Mouse (Mus musculus) lung, embryonic 16.5 days (tissue): ENCODE results near the gene Nbr1. TPM values are rescaled to one million over a fixed set of nuclear protein-coding genes. Genes with fewer than 3 reads are reported as not detected.
"Not testable (repeated sequence)": the region's sequence is repeated elsewhere in the genome, so short reads cannot be mapped to it uniquely, and the experiment has no call there.

Source experiments
- ATAC-seq: fragments of 200-750 bp; cut with Nextera tagmentation; 2 replicates; pipeline ENCODE4 v1.8.0; 2017; ENCODE audit warnings: low read depth, mild to moderate bottlenecking, moderate library complexity
- H3K27ac ChIP-seq: fragments of 300-500 bp; sonication (generic); 2 replicates; pipeline ENCODE4 v1.5.1; 2014; ENCODE audit warnings: mild to moderate bottlenecking, control low read depth, low read length
- H3K27me3 ChIP-seq: fragments of 300-500 bp; sonication (generic); 2 replicates; pipeline ENCODE4 v1.6.1; 2014; ENCODE audit warnings: low read depth, low read length, mixed read lengths; ENCODE audit not compliant: control insufficient read depth, insufficient read depth
- H3K36me3 ChIP-seq: fragments of 300-500 bp; sonication (generic); 2 replicates; pipeline ENCODE4 v1.6.1; 2014; ENCODE audit warnings: low read length; ENCODE audit not compliant: control insufficient read depth, insufficient read depth
- H3K4me1 ChIP-seq: fragments of 300-500 bp; sonication (generic); replicated peaks from 2 replicates; pipeline ENCODE4 v1.6.1; 2014; ENCODE audit warnings: low read length, mixed read lengths; ENCODE audit not compliant: control insufficient read depth, insufficient read depth
- H3K4me2 ChIP-seq: fragments of 300-500 bp; sonication (generic); 2 replicates; pipeline ENCODE4 v1.6.1; 2014; ENCODE audit warnings: low read depth, low read length, control low read depth
- H3K4me3 ChIP-seq: fragments of 300-500 bp; sonication (generic); 2 replicates; pipeline ENCODE4 v1.5.1; 2014; ENCODE audit warnings: mild to moderate bottlenecking, low read length, control low read depth
- H3K9ac ChIP-seq: fragments of 300-500 bp; sonication (generic); 2 replicates; pipeline ENCODE4 v1.6.1; 2014; ENCODE audit warnings: low read length, control low read depth
- H3K9me3 ChIP-seq: fragments of 300-500 bp; sonication (generic); 2 replicates; pipeline ENCODE4 v1.6.1; 2016; ENCODE audit warnings: low read length; ENCODE audit not compliant: control insufficient read depth
- WGBS: fragments of 180-500 bp; shearing (Covaris S2); extraction: QIAGEN DNeasy Blood & Tissue Kit; methylation state at CpG from one replicate; pipeline ENCODE4 v1.1.7; 2014; 5-methylcytosine and 5-hydroxymethylcytosine counted together
- polyA plus RNA-seq: library from polyadenylated mRNA; unstranded; fragments of >200 nt; fragmentation: Nextera tagmentation; extraction: Ambion mirVana; gene quantifications from 2 replicates; pipeline ENCODE4 v1.2.1, GENCODE M21; 2015

Gene Nbr1
- polyA plus RNA-seq, 1 experiment from 2014 or later, result 77.7 TPM

DNA sequence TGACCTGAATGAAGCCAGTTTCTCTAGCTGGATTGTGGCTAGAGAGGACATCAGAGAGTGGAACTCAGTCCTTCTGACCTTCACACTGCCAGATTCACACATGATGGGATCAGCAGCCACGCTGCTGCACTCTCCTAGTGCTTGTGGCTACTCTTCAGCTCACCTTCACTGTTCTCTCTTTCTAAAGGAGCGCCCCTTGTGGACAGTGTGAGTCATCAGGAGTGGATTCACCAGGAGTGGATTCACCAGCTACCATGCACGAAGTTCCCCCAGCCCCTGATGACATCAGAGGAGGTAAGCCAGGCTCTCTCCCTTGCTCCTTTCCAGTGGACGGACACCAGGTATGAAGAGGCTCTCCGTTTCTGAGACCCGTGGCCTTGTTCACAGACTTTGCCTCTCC is 24.2 kb downstream of the Nbr1 start:
- H3K4me2 ChIP-seq, result no peak overlapping the region
- no peak overlapping the region for H3K9ac ChIP-seq
- WGBS, result 75% methylated on average over 6 of the region's 6 CpGs
- no peak for ATAC-seq
- peaks cover 63% of the 10 kb centered on the region for H3K36me3 ChIP-seq
- no peaks in the 10 kb centered on the region for H3K27me3 ChIP-seq
- H3K27ac ChIP-seq, result no peak overlapping the region
- no peaks in the 10 kb centered on the region for H3K9me3 ChIP-seq
- H3K4me1 ChIP-seq, result no peaks in the 10 kb centered on the region
- H3K4me3 ChIP-seq, result no peak overlapping the region

DNA sequence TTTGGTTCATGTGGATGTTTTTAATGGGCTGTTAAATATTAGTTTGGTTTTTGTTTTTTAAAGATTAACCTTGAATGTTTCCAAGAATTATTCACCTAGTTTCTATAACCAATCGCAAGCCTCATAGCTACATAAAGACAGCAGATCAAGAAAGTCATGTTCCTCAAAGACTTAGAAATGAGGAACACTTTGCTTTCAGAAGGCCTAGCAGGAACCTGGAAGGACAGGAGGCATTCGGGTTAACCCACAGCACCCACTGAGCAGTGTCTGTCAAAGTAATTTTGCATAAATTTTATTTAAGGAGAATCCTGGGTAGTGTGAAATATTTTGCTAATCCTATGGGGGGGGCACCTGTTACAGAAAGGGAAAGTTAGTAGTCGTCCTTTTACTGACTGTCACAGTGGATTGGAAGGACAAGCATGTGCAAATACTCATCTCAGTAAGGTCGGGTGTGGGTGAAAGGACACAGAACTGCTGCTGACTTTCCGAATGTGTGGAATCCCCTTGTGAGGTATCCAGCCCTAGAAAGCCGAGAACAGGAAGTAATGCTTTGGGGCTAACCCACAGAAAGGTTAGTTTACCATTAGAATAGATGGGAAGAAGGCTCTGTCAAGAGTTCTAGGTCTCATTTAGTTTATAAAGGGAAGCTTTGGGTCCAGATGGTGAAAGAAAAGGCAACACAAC is 29.3 kb downstream of the Nbr1 start:
- WGBS, result 59% methylated on average over 6 of the region's 6 CpGs
- peaks cover 25% of the 10 kb centered on the region for H3K36me3 ChIP-seq

DNA sequence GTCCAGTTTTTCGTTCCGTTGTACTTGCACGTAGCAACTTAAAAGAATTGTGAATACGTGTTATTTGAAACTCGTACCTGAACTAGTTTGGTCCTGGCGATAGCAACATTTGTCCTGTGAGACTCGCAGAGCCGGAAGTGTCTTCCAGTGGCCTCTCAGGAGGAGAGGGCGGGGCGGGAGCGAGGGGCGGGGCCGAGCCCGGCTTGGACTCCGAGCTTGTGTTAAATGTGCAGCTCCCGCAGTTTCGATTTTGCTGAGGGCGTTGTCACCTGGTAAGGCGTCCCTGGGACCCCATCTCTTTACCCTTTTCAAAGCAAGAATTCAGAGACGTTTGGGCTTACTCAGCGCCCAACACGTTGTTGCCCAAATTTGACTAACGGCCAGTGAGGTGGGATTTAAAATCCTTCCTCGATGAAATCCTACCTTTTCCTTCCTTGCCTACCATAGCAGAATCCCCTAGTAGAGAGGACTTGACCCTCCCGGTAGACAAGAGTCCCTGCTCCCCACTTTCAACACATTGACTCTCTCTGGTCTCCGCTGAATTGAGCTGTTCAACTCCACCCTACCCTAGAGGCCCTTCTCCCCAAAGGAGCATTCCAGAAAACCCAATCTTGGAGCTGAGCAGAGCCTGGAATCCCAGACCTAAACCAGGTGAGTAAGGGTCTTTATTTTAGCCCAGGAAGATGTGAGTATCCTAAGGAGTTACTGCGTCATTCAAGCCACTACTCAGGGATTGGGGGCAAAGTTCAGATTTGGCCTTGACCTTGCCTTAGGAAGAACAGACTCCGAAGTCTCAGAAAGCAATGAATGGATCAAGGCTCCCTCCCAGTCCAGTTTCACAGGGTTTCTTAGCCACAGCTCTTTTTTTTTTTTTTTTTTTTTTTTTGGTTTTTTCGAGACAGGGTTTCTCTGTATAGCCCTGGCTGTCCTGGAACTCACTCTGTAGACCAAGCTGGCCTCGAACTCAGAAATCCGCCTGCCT is 30.4 kb downstream of the Nbr1 start, which contains the start of gene Tmem106a:
Gene Tmem106a (plus strand): TSS at position 189 of the 982 bp plus-strand sequence.
- H3K4me3 ChIP-seq, result peak within 1 kb of the TSS; percentile 54
- peaks cover 14% of the 10 kb centered on the region for H3K36me3 ChIP-seq
- no peaks in the 10 kb centered on the region for H3K27me3 ChIP-seq
- peak within 1 kb of the TSS; percentile 71 for H3K4me2 ChIP-seq
- ATAC-seq, result peak; percentile 89
- H3K27ac ChIP-seq, result no peak within 1 kb of the TSS
- 16% methylated on average over 30 of the region's 31 CpGs for WGBS
- no peaks in the 10 kb centered on the region for H3K9me3 ChIP-seq
- peaks cover 4% of the 10 kb centered on the region; the same call in 1 of the 2 replicates for H3K4me1 ChIP-seq
- peak within 1 kb of the TSS; percentile 73 for H3K9ac ChIP-seq

More for the DNA sequence above, 29.3 kb downstream of the Nbr1 start:
- Histone ChIP-seq H3K27me3 (no peaks in the 10 kb centered on the region), H3K4me1 (peaks cover 4% of the 10 kb centered on the region; the same call in 1 of the 2 replicates), H3K27ac (no peak overlapping the region), H3K4me2 (no peak overlapping the region), H3K4me3 (no peak overlapping the region), H3K9me3 (no peaks in the 10 kb centered on the region), H3K9ac (no peak overlapping the region)
- ATAC-seq, result no peak

DNA sequence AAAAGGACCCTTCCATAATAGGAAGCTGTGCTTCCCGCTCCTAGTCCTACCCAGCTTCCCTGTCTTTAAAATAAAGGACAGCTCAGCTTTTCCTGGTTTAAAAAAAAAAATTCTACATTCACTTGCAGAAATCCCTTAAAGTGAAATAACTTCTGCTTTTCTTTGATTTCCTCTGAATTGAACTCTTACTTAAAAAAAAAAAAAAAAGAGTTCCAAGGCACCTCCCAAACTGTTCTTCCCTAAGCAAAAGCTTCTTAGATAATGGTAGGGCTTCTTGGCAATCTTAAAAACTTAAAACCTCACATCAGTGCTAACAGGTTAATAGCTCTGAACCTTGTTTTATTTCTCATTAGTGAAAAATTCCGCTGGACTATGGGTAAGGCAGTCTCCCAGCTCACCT is 31.3 kb downstream of the Nbr1 start:
- Histone ChIP-seq H3K36me3 (peaks cover 6% of the 10 kb centered on the region; the same call in 1 of the 2 replicates), H3K9ac (no peak overlapping the region), H3K9me3 (no peaks in the 10 kb centered on the region), H3K4me2 (no peak overlapping the region), H3K4me3 (no peak overlapping the region), H3K27me3 (no peaks in the 10 kb centered on the region), H3K4me1 (peaks cover 4% of the 10 kb centered on the region; the same call in 1 of the 2 replicates), H3K27ac (no peak overlapping the region)
- 89% methylated on average over 2 of the region's 2 CpGs for WGBS
- ATAC-seq, result no peak

DNA sequence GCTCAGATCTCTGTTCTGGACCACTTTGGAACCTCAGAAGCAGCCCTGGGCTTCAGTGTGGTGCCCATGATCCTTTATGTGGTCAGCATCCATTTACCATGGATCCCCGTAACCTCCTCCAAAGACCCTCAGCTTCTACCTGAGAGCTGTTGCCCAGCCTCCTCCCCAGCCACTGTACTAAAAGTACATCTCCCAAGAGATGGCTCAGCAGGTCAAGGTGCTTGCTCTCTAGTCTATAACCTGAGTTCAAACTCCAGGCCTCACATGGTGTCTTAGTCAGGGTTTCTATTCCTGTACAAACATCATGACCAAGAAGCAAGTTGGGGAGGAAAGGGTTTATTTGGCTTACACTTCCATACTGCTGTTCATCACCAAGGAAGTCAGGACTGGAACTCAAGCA is 33.1 kb downstream of the Nbr1 start:
- ATAC-seq, H3K36me3 ChIP-seq, H3K9me3 ChIP-seq, H3K27me3 ChIP-seq, H3K4me2 ChIP-seq, H3K4me3 ChIP-seq, H3K4me1 ChIP-seq, H3K27ac ChIP-seq, H3K9ac ChIP-seq: not testable (repeated sequence)
- 95% methylated on average over 1 of the region's 1 CpGs for WGBS

DNA sequence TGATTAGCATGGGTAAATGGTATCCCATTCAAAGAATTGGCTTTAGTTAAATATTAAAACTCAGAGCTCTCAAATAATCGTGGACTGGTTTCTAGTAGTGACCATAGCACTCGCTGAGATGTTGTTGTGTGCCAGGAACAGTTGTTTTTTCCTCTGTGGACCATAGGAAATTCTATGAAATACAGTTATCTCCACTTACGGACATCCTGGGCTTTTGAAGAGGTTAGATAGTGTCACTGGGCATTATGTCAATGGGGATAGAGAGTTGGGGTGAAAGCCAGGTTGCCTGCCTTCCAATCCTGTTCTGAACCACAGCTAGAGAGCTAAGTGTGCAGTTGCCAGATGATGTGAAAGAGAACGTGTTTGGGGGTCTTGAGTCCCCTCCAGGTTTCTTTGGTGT is 33.9 kb downstream of the Nbr1 start:
- Histone ChIP-seq H3K27ac (no peak overlapping the region), H3K9ac (no peak overlapping the region), H3K36me3 (no peaks in the 10 kb centered on the region), H3K9me3 (no peaks in the 10 kb centered on the region), H3K4me1 (peaks cover 4% of the 10 kb centered on the region; the same call in 1 of the 2 replicates), H3K4me2 (no peak overlapping the region), H3K27me3 (no peaks in the 10 kb centered on the region), H3K4me3 (no peak overlapping the region)
- WGBS, result 65% methylated on average over 4 of the region's 4 CpGs
- no peak for ATAC-seq

DNA sequence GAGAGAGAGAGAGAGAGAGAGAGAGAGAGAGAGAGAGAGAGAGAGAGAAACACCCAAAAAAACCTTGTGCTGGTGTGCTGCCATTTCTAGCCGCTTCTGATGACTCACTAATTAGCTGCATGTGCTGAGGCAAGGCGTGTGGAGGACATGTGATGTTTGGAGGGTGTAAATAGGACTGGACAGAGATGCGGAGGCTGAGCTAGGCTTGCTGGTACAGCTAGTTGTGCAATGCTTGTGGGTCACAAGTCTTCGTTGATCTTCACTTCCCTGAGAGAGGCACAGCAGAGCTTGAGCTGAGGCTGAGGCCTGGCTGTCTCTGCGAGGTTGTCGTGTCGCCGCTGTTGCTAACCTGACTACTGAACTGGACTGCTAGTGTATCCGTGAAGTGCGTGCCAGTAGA is 35.7 kb downstream of the Nbr1 start:
- no peaks in the 10 kb centered on the region for H3K27me3 ChIP-seq
- H3K36me3 ChIP-seq, result no peaks in the 10 kb centered on the region
- H3K9ac ChIP-seq, result no peak overlapping the region
- no peak overlapping the region for H3K27ac ChIP-seq
- H3K4me2 ChIP-seq, result no peak overlapping the region
- no peak for ATAC-seq
- WGBS, result 86% methylated on average over 10 of the region's 10 CpGs
- no peak overlapping the region for H3K4me3 ChIP-seq
- no peaks in the 10 kb centered on the region for H3K4me1 ChIP-seq
- no peaks in the 10 kb centered on the region for H3K9me3 ChIP-seq

DNA sequence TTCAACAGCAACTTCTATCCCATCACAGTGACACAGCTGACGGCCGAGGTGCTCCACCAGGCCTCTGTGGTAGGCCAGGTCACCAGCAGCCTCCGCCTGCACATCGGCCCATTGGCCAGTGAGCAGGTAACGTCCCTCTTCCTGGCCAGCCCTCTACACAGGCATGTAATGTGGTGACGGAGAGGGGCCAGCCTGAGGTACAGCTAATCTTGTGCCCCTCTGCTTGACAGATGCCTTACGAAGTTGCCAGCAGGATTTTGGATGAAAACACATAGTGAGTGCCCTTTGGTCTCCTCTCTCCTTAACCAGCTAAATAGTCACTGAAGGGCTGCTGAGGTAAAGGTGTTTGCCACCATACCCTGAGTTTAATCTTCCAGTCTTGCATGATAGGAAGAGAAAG is 36.9 kb downstream of the Nbr1 start:
- ATAC-seq, result no peak
- Histone ChIP-seq H3K27me3 (no peaks in the 10 kb centered on the region), H3K36me3 (no peaks in the 10 kb centered on the region), H3K27ac (no peak overlapping the region), H3K9ac (no peak overlapping the region), H3K4me3 (no peak overlapping the region), H3K4me1 (no peaks in the 10 kb centered on the region), H3K9me3 (no peaks in the 10 kb centered on the region), H3K4me2 (no peak overlapping the region)
- WGBS, result 93% methylated on average over 7 of the region's 7 CpGs

DNA sequence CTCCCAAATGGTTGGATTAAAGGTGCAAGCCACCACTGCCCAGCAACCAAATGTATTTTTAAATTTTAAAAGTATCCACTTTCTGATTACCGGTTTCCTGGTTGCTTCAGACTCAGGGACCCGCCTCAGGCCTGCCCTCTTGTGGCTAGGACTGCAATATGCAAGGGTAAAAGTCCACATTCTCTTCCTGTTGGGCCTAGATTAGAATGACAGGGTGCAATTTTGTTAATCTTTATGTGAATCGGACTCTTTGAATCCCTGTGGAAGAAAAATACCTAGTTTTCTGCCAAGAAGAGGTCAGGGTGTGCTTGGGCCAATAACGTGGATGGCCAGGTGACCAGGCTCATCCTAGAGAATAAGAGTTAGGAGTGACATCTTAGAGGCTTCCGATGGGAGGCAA is 37.5 kb downstream of the Nbr1 start:
- no peak for ATAC-seq
- no peaks in the 10 kb centered on the region for H3K27me3 ChIP-seq
- no peak overlapping the region for H3K4me3 ChIP-seq
- H3K4me1 ChIP-seq, result no peaks in the 10 kb centered on the region
- no peak overlapping the region for H3K4me2 ChIP-seq
- no peak overlapping the region for H3K27ac ChIP-seq
- H3K9me3 ChIP-seq, result no peaks in the 10 kb centered on the region
- no peaks in the 10 kb centered on the region for H3K36me3 ChIP-seq
- 30% methylated on average over 5 of the region's 5 CpGs for WGBS
- no peak overlapping the region for H3K9ac ChIP-seq
